Mouse (Mus musculus): ENCODE measurements around the gene Ptprm. TPM values are rescaled to one million over a fixed set of nuclear protein-coding genes. Genes with fewer than 3 reads are reported as not detected.

Ptprm gene
- polyA plus RNA-seq, 1 experiment from 2014 or later: 5.7 TPM

DNA sequence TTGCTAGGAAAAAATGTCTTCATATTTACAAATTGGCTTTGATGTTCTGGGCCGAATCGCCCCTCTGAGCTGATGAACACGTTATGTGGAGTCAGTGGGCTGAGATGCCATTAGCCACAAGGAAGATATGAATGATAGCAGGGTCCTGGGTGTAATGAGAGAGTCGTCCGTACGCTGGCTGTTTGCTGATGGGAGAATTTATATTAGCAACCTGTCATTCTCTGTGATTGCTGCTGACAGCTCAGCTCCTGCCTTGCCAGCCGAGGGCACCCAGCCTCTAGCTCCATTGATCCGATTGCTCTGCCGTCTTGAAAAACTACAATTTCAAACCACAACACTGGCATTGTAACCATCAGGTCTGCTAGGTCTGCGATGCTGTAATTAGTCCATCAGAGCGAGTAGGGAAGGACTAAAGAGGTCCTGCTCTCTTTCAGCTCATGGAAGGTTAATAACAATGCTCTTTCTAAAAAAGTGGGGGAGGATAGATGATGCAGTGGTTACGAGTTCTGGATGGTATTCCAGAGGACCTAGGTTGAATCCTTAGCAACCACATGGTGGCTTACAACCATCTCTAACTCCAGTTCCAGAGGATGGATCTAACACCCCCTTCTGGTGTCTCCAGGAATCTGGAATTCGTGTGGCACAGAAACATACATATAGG, 734.1 kb downstream of the Ptprm start:
- no peak for ATAC-seq

DNA sequence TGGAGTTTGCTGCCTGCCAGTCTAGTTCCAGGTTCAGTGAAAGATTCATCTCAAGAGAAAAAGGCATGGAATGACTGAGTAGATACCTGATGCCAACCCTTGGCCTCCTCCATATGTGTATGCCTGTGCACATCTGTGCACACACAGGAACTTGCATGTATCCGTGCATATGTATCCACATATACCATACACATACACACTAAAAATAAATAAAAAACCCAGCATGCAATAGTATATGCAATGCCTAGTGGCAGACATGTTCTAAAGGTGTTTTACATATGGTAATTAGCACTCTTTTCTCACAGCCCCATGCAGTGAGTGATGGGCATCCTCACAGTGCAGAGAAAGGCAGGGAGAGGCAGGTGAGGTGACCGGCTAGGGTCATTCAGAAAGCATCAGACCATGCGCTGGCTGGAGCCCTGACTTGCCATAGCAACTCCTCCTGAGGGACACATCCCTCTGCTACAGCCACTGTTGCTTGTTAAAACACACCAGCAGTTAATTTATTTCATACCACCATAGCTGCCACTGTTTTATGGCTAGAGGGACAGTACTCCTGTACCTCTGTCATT, 734.9 kb downstream of the Ptprm start:
- 0 out of 2 replicates have a peak, but pooled peaks cover 4% of the 10 kb centered on the region for H3K4me1 ChIP-seq
- no peaks in the 10 kb centered on the region for H3K27me3 ChIP-seq
- no peak overlapping the region for H3K9ac ChIP-seq
- no peak for ATAC-seq
- no peak overlapping the region for H3K4me2 ChIP-seq
- WGBS: 76% methylated on average over 3 of the region's 3 CpGs
- no peaks in the 10 kb centered on the region for H3K9me3 ChIP-seq (replicated peaks)
- H3K36me3 ChIP-seq (ENCODE audit: poor library complexity, severe bottlenecking): no peaks in the 10 kb centered on the region
- H3K4me3 ChIP-seq: no peak overlapping the region
- H3K27ac ChIP-seq: no peak overlapping the region

More for the DNA sequence above, 734.1 kb downstream of the Ptprm start:
- 0 out of 2 replicates have a peak, but pooled peaks cover 4% of the 10 kb centered on the region for H3K4me1 ChIP-seq
- H3K36me3 ChIP-seq (ENCODE audit: poor library complexity, severe bottlenecking): no peaks in the 10 kb centered on the region
- WGBS: 67% methylated on average over 13 of the region's 13 CpGs
- H3K4me2 ChIP-seq: no peak overlapping the region
- no peak overlapping the region for H3K4me3 ChIP-seq
- no peaks in the 10 kb centered on the region for H3K9me3 ChIP-seq (replicated peaks)
- H3K9ac ChIP-seq: no peak overlapping the region
- no peaks in the 10 kb centered on the region for H3K27me3 ChIP-seq
- no peak overlapping the region for H3K27ac ChIP-seq

Small RNA genes within 50 kb of the gene (microRNA-seq; reads per million reads assigned to microRNA genes)
- gene Mir5709: not detected
